Mouse (Mus musculus): ENCODE measurements around the gene Cplx1.

- no peak for TF ChIP-seq CTCF (IDR thresholded peaks at IDR 0.05; ENCODE audit: low read depth)
- no peak for TF ChIP-seq EP300 (IDR thresholded peaks at IDR 0.05; ENCODE audit: low read depth)
Measured at GRCm38 (mm10) chr5:108522597-108522996, 27.2 kb downstream of the Cplx1 start.
